Mouse (Mus musculus): ENCODE measurements at regions not wholly inside any gene's neighbourhood (a gene's known extent, or its start where the extent isn't known, plus 50 kb on each side); places are given as distances from the start of the nearest gene placed in this dataset.

GRCm38 (mm10) chr13:6029461-6029860, 168.2 kb downstream of the Klf6 start:
- H3K27me3 ChIP-seq (replicated peaks; ENCODE audit: control insufficient read depth, insufficient read depth, low read length), result no peaks in the 10 kb centered on the region
- no peak overlapping the region for H3K4me2 ChIP-seq (ENCODE audit: low read length)
- ATAC-seq (no peak), DNase-seq (ENCODE audit: low spot score) (no peak)
- no peak overlapping the region for H3K9ac ChIP-seq (ENCODE audit: low read length)
- peaks cover 6% of the 10 kb centered on the region for H3K4me1 ChIP-seq (ENCODE audit: control insufficient read depth, insufficient read depth, low read length)
- 86% methylated on average over 6 of the region's 6 CpGs for WGBS
- H3K9me3 ChIP-seq (replicated peaks; ENCODE audit: control insufficient read depth, low read length), result no peaks in the 10 kb centered on the region
- H3K27ac ChIP-seq (ENCODE audit: low read depth, low read length), result no peak overlapping the region
- H3K4me3 ChIP-seq (ENCODE audit: low read depth, low read length), result no peak overlapping the region
- H3K36me3 ChIP-seq (ENCODE audit: control insufficient read depth, insufficient read depth, low read length), result no peaks in the 10 kb centered on the region

- H3K4me3 ChIP-seq (ENCODE audit: low read depth, low read length), result no peak overlapping the region
- no peak for ATAC-seq
- H3K9ac ChIP-seq (ENCODE audit: low read length), result no peak overlapping the region
- peaks cover 6% of the 10 kb centered on the region for H3K4me1 ChIP-seq (ENCODE audit: control insufficient read depth, insufficient read depth, low read length)
- no peaks in the 10 kb centered on the region for H3K27me3 ChIP-seq (replicated peaks; ENCODE audit: control insufficient read depth, insufficient read depth, low read length)
- WGBS, result 84% methylated on average over 2 of the region's 2 CpGs
- H3K4me2 ChIP-seq (ENCODE audit: low read length), result no peak overlapping the region
- no peak overlapping the region for H3K27ac ChIP-seq (ENCODE audit: low read depth, low read length)
- DNase-seq (ENCODE audit: low spot score), result no peak
- no peaks in the 10 kb centered on the region for H3K36me3 ChIP-seq (ENCODE audit: control insufficient read depth, insufficient read depth, low read length)
- H3K9me3 ChIP-seq (replicated peaks; ENCODE audit: control insufficient read depth, low read length), result no peaks in the 10 kb centered on the region
Observed at GRCm38 (mm10) chr13:6030128-6030527, 168.8 kb downstream of the Klf6 start.

GRCm38 (mm10) chr13:6040132-6040531, 178.8 kb downstream of the Klf6 start:
- ATAC-seq (peak; percentile 37; the same call in 1 of the 2 replicates), DNase-seq (ENCODE audit: low spot score) (peak; percentile 8)
- H3K4me3 ChIP-seq (ENCODE audit: low read depth, low read length), result no peak overlapping the region
- no peaks in the 10 kb centered on the region for H3K27me3 ChIP-seq (replicated peaks; ENCODE audit: control insufficient read depth, insufficient read depth, low read length)
- no peak overlapping the region for H3K27ac ChIP-seq (ENCODE audit: low read depth, low read length)
- no peak overlapping the region for H3K4me2 ChIP-seq (ENCODE audit: low read length)
- H3K4me1 ChIP-seq (ENCODE audit: control insufficient read depth, insufficient read depth, low read length), result peaks cover 4% of the 10 kb centered on the region; the same call in 1 of the 2 replicates
- 14% methylated on average over 7 of the region's 7 CpGs for WGBS
- no peak overlapping the region for H3K9ac ChIP-seq (ENCODE audit: low read length)
- H3K36me3 ChIP-seq (ENCODE audit: control insufficient read depth, insufficient read depth, low read length), result no peaks in the 10 kb centered on the region
- H3K9me3 ChIP-seq (replicated peaks; ENCODE audit: control insufficient read depth, low read length), result no peaks in the 10 kb centered on the region

- Histone ChIP-seq H3K4me2 (ENCODE audit: low read length) (no peak overlapping the region), H3K36me3 (ENCODE audit: control insufficient read depth, insufficient read depth, low read length) (no peaks in the 10 kb centered on the region), H3K9me3 (replicated peaks; ENCODE audit: control insufficient read depth, low read length) (no peaks in the 10 kb centered on the region), H3K4me3 (ENCODE audit: low read depth, low read length) (no peak overlapping the region), H3K9ac (ENCODE audit: low read length) (no peak overlapping the region), H3K27me3 (replicated peaks; ENCODE audit: control insufficient read depth, insufficient read depth, low read length) (no peaks in the 10 kb centered on the region), H3K4me1 (ENCODE audit: control insufficient read depth, insufficient read depth, low read length) (peaks cover 4% of the 10 kb centered on the region; the same call in 1 of the 2 replicates), H3K27ac (ENCODE audit: low read depth, low read length) (no peak overlapping the region)
- ATAC-seq (no peak), DNase-seq (ENCODE audit: low spot score) (peak; percentile 34)
- 38% methylated on average over 2 of the region's 2 CpGs for WGBS
Observed at GRCm38 (mm10) chr13:6040663-6041062, 179.4 kb downstream of the Klf6 start.

- Histone ChIP-seq H3K27ac (ENCODE audit: low read depth, low read length) (no peak overlapping the region), H3K9ac (ENCODE audit: low read length) (no peak overlapping the region), H3K9me3 (replicated peaks; ENCODE audit: control insufficient read depth, low read length) (no peaks in the 10 kb centered on the region), H3K4me2 (ENCODE audit: low read length) (no peak overlapping the region), H3K4me1 (ENCODE audit: control insufficient read depth, insufficient read depth, low read length) (peaks cover 4% of the 10 kb centered on the region; the same call in 1 of the 2 replicates), H3K36me3 (ENCODE audit: control insufficient read depth, insufficient read depth, low read length) (no peaks in the 10 kb centered on the region), H3K4me3 (ENCODE audit: low read depth, low read length) (no peak overlapping the region), H3K27me3 (replicated peaks; ENCODE audit: control insufficient read depth, insufficient read depth, low read length) (no peaks in the 10 kb centered on the region)
- no peak for ATAC-seq
- WGBS, result 83% methylated on average over 6 of the region's 6 CpGs
- DNase-seq (ENCODE audit: low spot score), result no peak
Observed at GRCm38 (mm10) chr13:6042495-6042894, 181.2 kb downstream of the Klf6 start.

- Histone ChIP-seq H3K36me3 (ENCODE audit: control insufficient read depth, insufficient read depth, low read length) (no peaks in the 10 kb centered on the region), H3K4me1 (ENCODE audit: control insufficient read depth, insufficient read depth, low read length) (0 out of 2 replicates have a peak, but pooled peaks cover 5% of the 10 kb centered on the region), H3K27me3 (replicated peaks; ENCODE audit: control insufficient read depth, insufficient read depth, low read length) (no peaks in the 10 kb centered on the region), H3K27ac (ENCODE audit: low read depth, low read length) (no peak overlapping the region), H3K4me3 (ENCODE audit: low read depth, low read length) (no peak overlapping the region), H3K9me3 (replicated peaks; ENCODE audit: control insufficient read depth, low read length) (no peaks in the 10 kb centered on the region), H3K4me2 (ENCODE audit: low read length) (no peak overlapping the region), H3K9ac (ENCODE audit: low read length) (no peak overlapping the region)
- DNase-seq (ENCODE audit: low spot score), result peak; percentile 74
- peak; percentile 88 for ATAC-seq
- 10% methylated on average over 6 of the region's 6 CpGs for WGBS
Observed at GRCm38 (mm10) chr13:6059515-6060228, 198.4 kb downstream of the Klf6 start.

- ATAC-seq, result 0 out of 2 replicates have a peak, but pooled peaks have one; percentile 21
- DNase-seq (ENCODE audit: low spot score), result no peak
- WGBS, result 39% methylated on average over 8 of the region's 8 CpGs
Observed at GRCm38 (mm10) chr13:6060229-6060845, 199.1 kb downstream of the Klf6 start.

GRCm38 (mm10) chr13:6062305-6062704, 201.0 kb downstream of the Klf6 start:
- Histone ChIP-seq H3K9ac (ENCODE audit: low read length) (no peak overlapping the region), H3K4me3 (ENCODE audit: low read depth, low read length) (no peak overlapping the region), H3K36me3 (ENCODE audit: control insufficient read depth, insufficient read depth, low read length) (no peaks in the 10 kb centered on the region), H3K27ac (ENCODE audit: low read depth, low read length) (no peak overlapping the region), H3K9me3 (replicated peaks; ENCODE audit: control insufficient read depth, low read length) (no peaks in the 10 kb centered on the region), H3K4me1 (ENCODE audit: control insufficient read depth, insufficient read depth, low read length) (0 out of 2 replicates have a peak, but pooled peaks cover 5% of the 10 kb centered on the region), H3K4me2 (ENCODE audit: low read length) (no peak overlapping the region), H3K27me3 (replicated peaks; ENCODE audit: control insufficient read depth, insufficient read depth, low read length) (no peaks in the 10 kb centered on the region)
- DNase-seq (ENCODE audit: low spot score) (no peak), ATAC-seq (no peak)
- WGBS, result 82% methylated on average over 4 of the region's 4 CpGs

More at GRCm38 (mm10) chr13:6060229-6060845, 199.1 kb downstream of the Klf6 start:
- Histone ChIP-seq H3K9ac (ENCODE audit: low read length) (no peak overlapping the region), H3K27me3 (replicated peaks; ENCODE audit: control insufficient read depth, insufficient read depth, low read length) (no peaks in the 10 kb centered on the region), H3K4me3 (ENCODE audit: low read depth, low read length) (no peak overlapping the region), H3K27ac (ENCODE audit: low read depth, low read length) (no peak overlapping the region), H3K9me3 (replicated peaks; ENCODE audit: control insufficient read depth, low read length) (no peaks in the 10 kb centered on the region), H3K36me3 (ENCODE audit: control insufficient read depth, insufficient read depth, low read length) (no peaks in the 10 kb centered on the region), H3K4me2 (ENCODE audit: low read length) (no peak overlapping the region), H3K4me1 (ENCODE audit: control insufficient read depth, insufficient read depth, low read length) (0 out of 2 replicates have a peak, but pooled peaks cover 5% of the 10 kb centered on the region)
